Mouse (Mus musculus): ENCODE results near the gene Atf3.

DNA sequence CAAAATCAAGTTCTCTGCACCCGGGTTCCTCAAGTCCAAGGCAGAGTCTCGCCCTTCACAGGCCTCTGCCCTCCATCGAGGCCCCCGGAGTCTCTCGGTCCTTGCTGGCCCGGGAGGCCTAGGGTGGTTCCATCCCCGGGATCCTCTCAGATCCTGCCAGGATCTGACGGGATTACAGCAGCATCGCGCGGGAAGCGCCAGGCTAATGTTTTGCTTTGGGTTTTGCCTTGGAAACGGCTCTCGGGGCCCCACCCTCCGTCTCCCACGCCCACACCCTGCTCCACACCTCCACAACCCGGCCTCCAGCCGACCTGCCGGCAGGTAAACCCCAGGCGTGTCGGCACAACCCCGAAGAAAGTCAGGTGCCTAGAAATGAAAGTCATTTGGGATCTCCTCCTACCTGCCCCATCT, 33.0 kb downstream of the Atf3 start:
- 0 out of 2 replicates have a peak, but pooled peaks have one; percentile 45 for TF ChIP-seq POLR2A (IDR thresholded peaks at IDR 0.05; ENCODE audit: borderline replicate concordance, extremely low read depth, low read depth, low read length)
- TF ChIP-seq CTCF (IDR thresholded peaks at IDR 0.05; ENCODE audit: insufficient read depth, low read length), result no peak
